Comparison of ENCODE assay signal across 25 mouse cellular contexts in the genomic region with DNA sequence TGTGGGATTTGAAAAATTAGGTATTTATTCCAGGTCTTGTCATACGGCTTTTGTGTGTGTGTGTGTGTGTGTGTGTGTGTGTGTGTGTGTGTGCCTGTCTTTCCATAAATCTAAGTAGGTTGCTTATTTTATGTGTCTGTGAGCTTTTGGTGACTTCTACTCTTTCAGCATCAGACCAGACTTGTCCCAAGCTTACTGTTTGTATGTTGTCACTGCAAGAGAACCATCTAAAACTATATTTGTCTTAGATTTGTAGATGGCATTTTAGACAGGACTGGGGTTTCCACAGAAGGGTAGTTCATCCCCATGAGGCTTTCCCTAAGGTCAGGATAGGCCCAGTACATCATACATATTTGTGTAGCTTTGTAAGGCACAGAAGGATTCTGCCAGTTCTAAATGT.
"Had no signal": no experiment of that assay in that cellular context is flagged by ENCODE, and none has a peak within 500 bp of the region (broad histone marks: within the 10 kb centered on the region; RNA-seq: fewer than 3 reads in every experiment).

No protein-coding gene starts in this region.

- H3K9me3 ChIP-seq: embryonic facial prominence, embryonic 10.5 days; embryonic facial prominence, embryonic 12.5 days; embryonic facial prominence, embryonic 15.5 days; forebrain, embryonic 10.5 days; forebrain, embryonic 12.5 days; forebrain, embryonic 13.5 days; forebrain, embryonic 15.5 days had no signal

- H3K27me3 ChIP-seq: embryonic facial prominence, embryonic 12.5 days; embryonic facial prominence, embryonic 13.5 days; embryonic facial prominence, embryonic 15.5 days; forebrain, embryonic 12.5 days; forebrain, embryonic 13.5 days; forebrain, embryonic 15.5 days had no signal

- ATAC-seq: forebrain, embryonic 13.5 days; forebrain, embryonic 14.5 days; forebrain, embryonic 15.5 days; forebrain, embryonic 16.5 days; forebrain, postnatal 0 days had no signal

- H3K4me3 ChIP-seq: embryonic facial prominence, embryonic 10.5 days; embryonic facial prominence, embryonic 12.5 days; embryonic facial prominence, embryonic 13.5 days; embryonic facial prominence, embryonic 15.5 days; erythroblast, embryonic 14.5 days; forebrain, embryonic 10.5 days; forebrain, embryonic 12.5 days; forebrain, embryonic 13.5 days; forebrain, embryonic 15.5 days; gastrocnemius, adult 2 months had no signal

- H3K4me2 ChIP-seq: embryonic facial prominence, embryonic 12.5 days; embryonic facial prominence, embryonic 13.5 days; embryonic facial prominence, embryonic 15.5 days; forebrain, embryonic 12.5 days; forebrain, embryonic 13.5 days; forebrain, embryonic 15.5 days had no signal

- H3K9ac ChIP-seq: embryonic facial prominence, embryonic 12.5 days; embryonic facial prominence, embryonic 13.5 days; embryonic facial prominence, embryonic 15.5 days; forebrain, embryonic 12.5 days; forebrain, embryonic 13.5 days; forebrain, embryonic 15.5 days; forebrain, postnatal 0 days had no signal

- H3K36me3 ChIP-seq: embryonic facial prominence, embryonic 10.5 days; embryonic facial prominence, embryonic 12.5 days; embryonic facial prominence, embryonic 13.5 days; embryonic facial prominence, embryonic 15.5 days; forebrain, embryonic 10.5 days; forebrain, embryonic 12.5 days; forebrain, embryonic 15.5 days had no signal

- H3K4me1 ChIP-seq: embryonic facial prominence, embryonic 10.5 days; embryonic facial prominence, embryonic 12.5 days; embryonic facial prominence, embryonic 13.5 days; embryonic facial prominence, embryonic 15.5 days; forebrain, embryonic 10.5 days; forebrain, embryonic 12.5 days; forebrain, embryonic 13.5 days; forebrain, embryonic 15.5 days had no signal

- DNase-seq: cerebellum, adult 8-10 months; cerebellum, adult 9-10 months; cerebellum, adult 9-11 months; cerebellum, postnatal 14 days; cerebellum, postnatal 25 days; cerebellum, postnatal 36 days; embryo, embryonic 11 days; forebrain, postnatal 0 days; gastrocnemius, adult 2 months; gastrocnemius, postnatal 10 days; gastrocnemius, postnatal 14 days; gastrocnemius, postnatal 25 days; gastrocnemius, postnatal 36 days; heart, adult 18-20 months had no signal

- H3K27ac ChIP-seq: embryonic facial prominence, embryonic 10.5 days; embryonic facial prominence, embryonic 12.5 days; embryonic facial prominence, embryonic 13.5 days; embryonic facial prominence, embryonic 15.5 days; forebrain, embryonic 10.5 days; forebrain, embryonic 12.5 days; forebrain, embryonic 13.5 days; forebrain, embryonic 15.5 days; gastrocnemius, adult 2 months had no signal
